Mouse (Mus musculus): ENCODE data around the gene Cltb. TPM values are rescaled to one million over a fixed set of nuclear protein-coding genes. Genes with fewer than 3 reads are reported as not detected.

Cltb gene
- polyA plus RNA-seq, 1 experiment from 2014 or later = 154 TPM

- Histone ChIP-seq H3K27ac (ENCODE audit: low read depth, low read length) (no peak overlapping the region), H3K4me1 (replicated peaks; ENCODE audit: control insufficient read depth, insufficient read depth, low read length) (peaks cover 3% of the 10 kb centered on the region; the same call in 1 of the 2 replicates), H3K9me3 (ENCODE audit: control insufficient read depth) (no peaks in the 10 kb centered on the region), H3K27me3 (replicated peaks; ENCODE audit: control insufficient read depth, insufficient read depth, low read length) (no peaks in the 10 kb centered on the region), H3K4me2 (replicated peaks; ENCODE audit: low read depth) (peak overlapping the region; percentile 90; the same call in 1 of the 2 replicates), H3K9ac (ENCODE audit: low read depth, low read length) (no peak overlapping the region), H3K36me3 (ENCODE audit: control insufficient read depth, insufficient read depth) (peaks cover 17% of the 10 kb centered on the region; the same call in 1 of the 2 replicates), H3K4me3 (ENCODE audit: low read depth, low read length) (no peak overlapping the region)
- no peak for TF ChIP-seq CTCF (IDR thresholded peaks at IDR 0.05; ENCODE audit: low read depth)
- 90% methylated on average over 8 of the region's 8 CpGs for WGBS
- no peak for ATAC-seq
Measured at GRCm38 (mm10) chr13:54591776-54592356, 19.3 kb downstream of the Cltb start.

GRCm38 (mm10) chr13:54589996-54590951 lies 20.9 kb downstream of the Cltb start, which contains the start of the genes Nop16 and Higd2a:
Nop16 (minus strand) TSS chr13:54590090.
Higd2a (plus strand) TSS chr13:54590207.
- Histone ChIP-seq H3K9me3 (ENCODE audit: control insufficient read depth) (no peaks in the 10 kb centered on the region), H3K27ac (ENCODE audit: low read depth, low read length) (peak within 1 kb of the TSS; percentile 76), H3K9ac (ENCODE audit: low read depth, low read length) (peak within 1 kb of the TSS; percentile 67), H3K4me2 (replicated peaks; ENCODE audit: low read depth) (peak within 1 kb of the TSS; percentile 90), H3K4me1 (replicated peaks; ENCODE audit: control insufficient read depth, insufficient read depth, low read length) (peaks cover 3% of the 10 kb centered on the region; the same call in 1 of the 2 replicates), H3K36me3 (ENCODE audit: control insufficient read depth, insufficient read depth) (peaks cover 23% of the 10 kb centered on the region), H3K27me3 (replicated peaks; ENCODE audit: control insufficient read depth, insufficient read depth, low read length) (no peaks in the 10 kb centered on the region), H3K4me3 (ENCODE audit: low read depth, low read length) (peak within 1 kb of the TSS; percentile 73)
- under 1% methylated on average over 51 of the region's 51 CpGs for WGBS
- no peak for TF ChIP-seq CTCF (IDR thresholded peaks at IDR 0.05; ENCODE audit: low read depth)
- ATAC-seq = peak; percentile 97

GRCm38 (mm10) chr13:54589414-54589995 lies 21.6 kb downstream of the Cltb start:
- TF ChIP-seq CTCF (IDR thresholded peaks at IDR 0.05; ENCODE audit: low read depth) = no peak
- Histone ChIP-seq H3K4me3 (ENCODE audit: low read depth, low read length) (peak overlapping the region; percentile 73), H3K9me3 (ENCODE audit: control insufficient read depth) (no peaks in the 10 kb centered on the region), H3K4me2 (replicated peaks; ENCODE audit: low read depth) (peak overlapping the region; percentile 90), H3K36me3 (ENCODE audit: control insufficient read depth, insufficient read depth) (peaks cover 29% of the 10 kb centered on the region), H3K4me1 (replicated peaks; ENCODE audit: control insufficient read depth, insufficient read depth, low read length) (peaks cover 3% of the 10 kb centered on the region; the same call in 1 of the 2 replicates), H3K27me3 (replicated peaks; ENCODE audit: control insufficient read depth, insufficient read depth, low read length) (no peaks in the 10 kb centered on the region), H3K27ac (ENCODE audit: low read depth, low read length) (no peak overlapping the region), H3K9ac (ENCODE audit: low read depth, low read length) (peak overlapping the region; percentile 67)
- WGBS = under 1% methylated on average over 24 of the region's 24 CpGs
- ATAC-seq = peak; percentile 12; the same call in 1 of the 2 replicates

- no peak overlapping the region for H3K4me2 ChIP-seq (replicated peaks; ENCODE audit: low read depth)
- 87% methylated on average over 11 of the region's 11 CpGs for WGBS
- H3K36me3 ChIP-seq (ENCODE audit: control insufficient read depth, insufficient read depth) = peaks cover 24% of the 10 kb centered on the region
- H3K27me3 ChIP-seq (replicated peaks; ENCODE audit: control insufficient read depth, insufficient read depth, low read length) = no peaks in the 10 kb centered on the region
- H3K4me1 ChIP-seq (replicated peaks; ENCODE audit: control insufficient read depth, insufficient read depth, low read length) = no peaks in the 10 kb centered on the region; the same call in 1 of the 2 replicates
- H3K9me3 ChIP-seq (ENCODE audit: control insufficient read depth) = no peaks in the 10 kb centered on the region
- no peak overlapping the region for H3K4me3 ChIP-seq (ENCODE audit: low read depth, low read length)
- no peak for ATAC-seq
- H3K9ac ChIP-seq (ENCODE audit: low read depth, low read length) = no peak overlapping the region
- no peak overlapping the region for H3K27ac ChIP-seq (ENCODE audit: low read depth, low read length)
- no peak for TF ChIP-seq CTCF (IDR thresholded peaks at IDR 0.05; ENCODE audit: low read depth)
Measured at GRCm38 (mm10) chr13:54585831-54586230, 25.3 kb downstream of the Cltb start.

- H3K36me3 ChIP-seq (ENCODE audit: control insufficient read depth, insufficient read depth) = peaks cover 29% of the 10 kb centered on the region
- no peak overlapping the region for H3K4me3 ChIP-seq (ENCODE audit: low read depth, low read length)
- no peak for TF ChIP-seq CTCF (IDR thresholded peaks at IDR 0.05; ENCODE audit: low read depth)
- 39% methylated on average over 5 of the region's 5 CpGs for WGBS
- peak overlapping the region; percentile 50 for H3K27ac ChIP-seq (ENCODE audit: low read depth, low read length)
- ATAC-seq = peak; percentile 65
- no peak overlapping the region for H3K4me2 ChIP-seq (replicated peaks; ENCODE audit: low read depth)
- H3K4me1 ChIP-seq (replicated peaks; ENCODE audit: control insufficient read depth, insufficient read depth, low read length) = no peaks in the 10 kb centered on the region; the same call in 1 of the 2 replicates
- H3K9me3 ChIP-seq (ENCODE audit: control insufficient read depth) = no peaks in the 10 kb centered on the region
- H3K27me3 ChIP-seq (replicated peaks; ENCODE audit: control insufficient read depth, insufficient read depth, low read length) = no peaks in the 10 kb centered on the region
- H3K9ac ChIP-seq (ENCODE audit: low read depth, low read length) = no peak overlapping the region
Measured at GRCm38 (mm10) chr13:54582860-54583259, 28.3 kb downstream of the Cltb start.
